Mouse (Mus musculus): Measurements from ENCODE around the gene Pdzd8.

GRCm38 (mm10) chr19:59359202-59359601 is 13.6 kb upstream of the Pdzd8 start:
- TF ChIP-seq CTCF (IDR thresholded peaks at IDR 0.05; ENCODE audit: control insufficient read depth, insufficient read depth, insufficient read length) = no peak
- no peak for TF ChIP-seq MYOD1 (IDR thresholded peaks at IDR 0.05; ENCODE audit: control insufficient read depth, insufficient read length, low read depth)
- no peak for TF ChIP-seq CEBPB (IDR thresholded peaks at IDR 0.05; ENCODE audit: low read depth)
- no peak for TF ChIP-seq USF1 (IDR thresholded peaks at IDR 0.05; ENCODE audit: low read depth)
- no peak for TF ChIP-seq MAX (IDR thresholded peaks at IDR 0.05)
